Mouse (Mus musculus) cerebellum, adult 2 months (tissue): Measurements from ENCODE around the gene 1190007I07Rik. TPM values are rescaled to one million over a fixed set of nuclear protein-coding genes. Genes with fewer than 3 reads are reported as not detected.

Experiments used
- polyA plus RNA-seq: library from polyadenylated mRNA; depleted of rRNA; stranded (reverse); fragments of >200 nt; gene quantifications from 2 replicates; pipeline ENCODE4 v1.2.3, GENCODE M21; 2012; rRNA removed

1190007I07Rik gene
- polyA plus RNA-seq, 1 experiment: 34.6 TPM

Other genes starting within 250 kb of the 1190007I07Rik start
- not detected in 2 replicates for gene Gm1553, start 130.6 kb downstream of the 1190007I07Rik start, polyA plus RNA-seq
- 59.1 and 59.6 TPM in 2 replicates for gene Tdg, start 6.6 kb upstream of the 1190007I07Rik start, polyA plus RNA-seq
- gene Glt8d2, start 67.4 kb upstream of the 1190007I07Rik start, polyA plus RNA-seq: 1.1 TPM in 2 replicates
- 32.5 and 34.0 TPM in 2 replicates for gene Hcfc2, start 72.9 kb upstream of the 1190007I07Rik start, polyA plus RNA-seq
- gene Nfyb, start 140.9 kb upstream of the 1190007I07Rik start, polyA plus RNA-seq: 28.7 and 31.8 TPM in 2 replicates
- 48.6 and 50.9 TPM in 2 replicates for gene Txnrd1, start 210.7 kb upstream of the 1190007I07Rik start, polyA plus RNA-seq
- 0.90 and 1.0 TPM in 2 replicates for gene Eid3, start 243.4 kb upstream of the 1190007I07Rik start, polyA plus RNA-seq